In genomic region chr9:7829531-7830528, GRCm38 (mm10) we compare ENCODE assay signal across 8 mouse cellular contexts. TPM values are rescaled to one million over a fixed set of nuclear protein-coding genes. Genes with fewer than 3 reads are reported as not detected.
A peak's percentile ranks its signal among the peaks of the same experiment; 100 is the strongest.
DNase-seq lines count a peak whose midpoint lies in the region; ATAC-seq lines count a peak whose summit lies in the region.

No protein-coding gene starts in this region.

- H3K4me1 ChIP-seq in kidney, embryonic 15.5 days = peaks cover 27% of the 10 kb centered on the region
- H3K4me1 ChIP-seq in heart, embryonic 11.5 days (ENCODE audit: control insufficient read depth, insufficient read depth, low read length) = peaks cover 5% of the 10 kb centered on the region

- H3K27ac ChIP-seq in kidney, embryonic 15.5 days = no peak overlapping the region
- peak overlapping the region; percentile 46; the same call in 1 of the 2 replicates for H3K27ac ChIP-seq in heart, embryonic 11.5 days (ENCODE audit: low read depth, low read length)

- H3K4me3 ChIP-seq in kidney, embryonic 15.5 days (replicated peaks) = no peak overlapping the region
- H3K4me3 ChIP-seq in heart, embryonic 11.5 days (ENCODE audit: low read depth, low read length) = no peak overlapping the region

- H3K9me3 ChIP-seq in kidney, embryonic 15.5 days (replicated peaks) = no peaks in the 10 kb centered on the region
- H3K9me3 ChIP-seq in heart, embryonic 11.5 days (replicated peaks; ENCODE audit: control insufficient read depth, low read length) = no peaks in the 10 kb centered on the region

- no peaks in the 10 kb centered on the region for H3K27me3 ChIP-seq in kidney, embryonic 15.5 days
- no peaks in the 10 kb centered on the region for H3K27me3 ChIP-seq in heart, embryonic 11.5 days (ENCODE audit: control insufficient read depth, insufficient read depth, low read length)

- intact Hi-C loops in gastrocnemius, postnatal 36 days (cut with DNase I) = no loop called here
- intact Hi-C loops in left cerebral cortex, postnatal 25 days (cut with DNase I) = loop anchor here (10.0 kb wide), 3 partner anchors 115 to 645 kb away; partner anchors contain the start of genes Cep126, Dcun1d5 and Dync2h1

- ATAC-seq in kidney, embryonic 15.5 days (replicated peaks; ENCODE audit: low FRiP score) = peak; percentile 61; the same call in 1 of the 2 replicates
- ATAC-seq in heart, embryonic 11.5 days (replicated peaks; ENCODE audit: insufficient number of reproducible peaks, low FRiP score, low TSS enrichment) = peak; percentile 80
- ATAC-seq in megakaryocyte, adult 5-6 weeks (ENCODE audit: poor library complexity, severe bottlenecking) = peak; percentile 40

- peaks cover 35% of the 10 kb centered on the region for H3K36me3 ChIP-seq in kidney, embryonic 15.5 days
- H3K36me3 ChIP-seq in heart, embryonic 11.5 days (ENCODE audit: control insufficient read depth, insufficient read depth, low read length) = peaks cover 2% of the 10 kb centered on the region; the same call in 1 of the 2 replicates

- H3K4me2 ChIP-seq in kidney, embryonic 15.5 days = 0 out of 2 replicates have a peak overlapping the region, but pooled peaks have one; percentile 5
- peak overlapping the region; percentile 31 for H3K4me2 ChIP-seq in heart, embryonic 11.5 days

- WGBS in kidney, embryonic 15.5 days = 86% methylated on average over 9 of the region's 9 CpGs
- 39% methylated on average over 9 of the region's 9 CpGs for WGBS in heart, embryonic 11.5 days (ENCODE audit: insufficient replicate concordance)

- no peak overlapping the region for H3K9ac ChIP-seq in kidney, embryonic 15.5 days
- no peak overlapping the region for H3K9ac ChIP-seq in heart, embryonic 11.5 days (ENCODE audit: low read depth, low read length)

- DNase-seq in kidney, adult 18-20 months = no peak
- DNase-seq in MEL-GATA-1-ER (ENCODE audit: extremely low read depth, low read depth) = peak; percentile 87
- DNase-seq in gastrocnemius, postnatal 36 days = no peak
- no peak for DNase-seq in right cerebral cortex, postnatal 10 days (ENCODE audit: low spot score in 2 of 2)
- DNase-seq in left cerebral cortex, postnatal 25 days (ENCODE audit: low spot score in 2 of 2) = no peak

RNA-seq across cellular contexts. Expression of gene Birc2, which starts 7.0 kb away (rescaled TPM):
- polyA plus RNA-seq in kidney, embryonic 15.5 days (2015; fragmentation: Nextera tagmentation; extraction: Ambion mirVana) = 35.6 and 37.9 TPM in 2 replicates
- polyA plus RNA-seq in heart, embryonic 11.5 days (2014; fragmentation: Nextera tagmentation; extraction: Ambion mirVana) = 28.1 and 28.7 TPM in 2 replicates
- 28.5 and 29.5 TPM in 2 replicates for total RNA-seq in megakaryocyte, adult 5-6 weeks (2015)
- total RNA-seq in megakaryocyte, adult 5-6 weeks (2017) = 37.3 TPM in 2 replicates
- total RNA-seq in gastrocnemius, postnatal 36 days (2021) = 10 to 100 TPM; 18.1 to 21.0 TPM
- total RNA-seq in left cerebral cortex, postnatal 25 days (2021) = 10 to 100 TPM; 35.1 to 37.5 TPM

RNA-seq across cellular contexts. Expression of gene Birc3, which starts 43.2 kb away (rescaled TPM):
- polyA plus RNA-seq in kidney, embryonic 15.5 days (2015; fragmentation: Nextera tagmentation; extraction: Ambion mirVana) = 6.6 and 7.9 TPM in 2 replicates
- polyA plus RNA-seq in heart, embryonic 11.5 days (2014; fragmentation: Nextera tagmentation; extraction: Ambion mirVana) = 4.2 and 4.4 TPM in 2 replicates
- 84.4 and 87.7 TPM in 2 replicates for total RNA-seq in megakaryocyte, adult 5-6 weeks (2015)
- 128 TPM in 2 replicates for total RNA-seq in megakaryocyte, adult 5-6 weeks (2017)
- 1 to 10 TPM; 5.0 to 5.3 TPM for total RNA-seq in gastrocnemius, postnatal 36 days (2021)
- 1 to 10 TPM; 2.7 to 3.8 TPM for total RNA-seq in left cerebral cortex, postnatal 25 days (2021)

Comparison
In these comparisons a context has a peak if more than half of its experiments do, and no peak if none do; other contexts are left out.
1. RNA of gene Birc3, which starts 43.2 kb away (total RNA-seq): 84.4 to 128 TPM in megakaryocyte, adult 5-6 weeks; 5.0 to 5.3 TPM in gastrocnemius, postnatal 36 days and 2.7 to 3.8 TPM in left cerebral cortex, postnatal 25 days; every median in the first group is over 10 times any median in the second.
2. Peak in every context shown above with its lines, with median percentiles within 50 percentile points of each other: ATAC-seq.